Mouse (Mus musculus) gastrocnemius, postnatal 4 days (tissue): Measurements from ENCODE around the gene Zfp600. TPM values are rescaled to one million over a fixed set of nuclear protein-coding genes. Genes with fewer than 3 reads are reported as not detected.
"Not testable (repeated sequence)": the region's sequence is repeated elsewhere in the genome, so short reads cannot be mapped to it uniquely, and the experiment has no call there.

Experiments
- DNase-seq, 2 experiments: peaks; one replicate each; pipeline ENCODE4 v3.0.0; 2021 to 2022; ENCODE audit warnings: low spot score in 2 of 2, mixed read lengths in 2 of 2
- long read RNA-seq, 2 experiments: library from polyadenylated mRNA; stranded (forward); transcript quantifications; one replicate each; pipeline ENCODE4 v2.0.0; 2021
- total RNA-seq, 2 experiments: library from RNA; stranded (reverse); gene quantifications; 2 replicates each; pipeline ENCODE4 v1.2.3; 2021

The Zfp600 gene
- not detected for total RNA-seq
- long read RNA-seq, experiment 1 = 0 reads
- long read RNA-seq, experiment 2 = 0 reads

DNA sequence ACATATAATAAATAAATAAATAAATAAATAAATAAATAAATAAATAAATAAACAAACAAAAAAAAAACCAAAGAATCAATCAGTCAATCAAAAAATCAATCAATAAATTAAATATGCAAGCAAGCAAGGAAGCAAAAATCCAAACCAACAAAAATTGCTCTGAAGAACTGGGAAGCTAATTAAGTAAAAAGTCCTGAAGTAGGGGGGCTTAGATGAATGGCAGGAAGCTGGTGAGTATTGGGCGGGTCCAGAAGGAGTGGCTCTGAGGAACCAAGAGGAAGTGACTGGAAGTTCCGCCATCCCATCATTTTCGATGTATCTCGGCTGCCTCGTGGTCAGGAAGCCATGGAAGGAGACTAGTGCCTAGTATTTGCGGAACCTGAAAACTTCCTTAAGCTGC lies at the start of gene Zfp600:
Gene Zfp600, plus strand, starts transcription at position 301 of the 400 bp plus-strand sequence.
- DNase-seq = not testable (repeated sequence)

DNA sequence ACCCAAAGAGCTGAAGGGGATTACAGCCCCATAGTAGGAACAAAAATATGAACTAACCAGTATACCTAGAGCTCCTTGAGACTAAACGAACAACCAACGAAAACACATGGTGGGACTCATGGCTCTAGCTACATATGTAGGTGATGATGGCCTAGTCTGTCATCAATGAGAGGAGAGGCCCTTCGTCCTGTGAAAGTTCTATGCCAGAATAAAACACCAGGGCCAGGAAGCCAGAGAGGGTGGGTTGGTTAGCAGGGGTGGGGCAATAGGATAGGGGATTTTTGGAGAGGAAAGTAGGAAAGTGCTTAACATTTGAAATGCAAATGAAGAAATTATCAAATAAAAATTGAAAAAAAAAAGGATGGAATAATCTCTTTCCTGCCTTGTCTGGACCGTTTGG lies 6.3 kb downstream of the Zfp600 start:
- not testable (repeated sequence) for DNase-seq

DNA sequence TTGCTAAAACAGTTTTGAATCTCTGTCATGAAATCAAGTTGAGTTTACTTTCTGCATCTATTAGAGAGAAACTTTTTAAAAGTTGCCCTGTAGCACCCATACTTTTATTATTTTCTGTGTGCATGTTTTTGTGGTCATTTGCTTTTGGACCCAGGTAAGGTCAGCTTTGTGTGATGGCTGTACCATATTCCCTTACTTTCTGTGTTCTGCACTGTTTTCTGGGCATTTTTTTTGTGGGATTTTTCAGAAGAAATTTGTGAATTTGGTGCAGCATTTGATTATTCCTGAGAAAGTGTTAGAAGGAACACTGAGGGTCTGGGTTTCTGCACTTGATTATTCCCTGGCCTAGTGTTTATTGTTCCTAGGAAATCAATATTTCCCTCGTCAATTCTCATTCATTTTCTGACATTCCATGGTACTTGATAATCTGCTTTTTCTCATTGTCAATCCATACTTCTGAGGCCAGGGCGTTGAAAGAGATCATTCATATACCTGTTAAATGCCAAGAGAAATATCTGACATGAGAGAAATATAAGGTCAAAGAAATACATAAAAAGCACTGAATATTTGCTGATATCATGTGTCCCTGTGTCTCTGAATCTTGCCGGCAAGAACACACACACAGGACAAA lies 10.7 kb downstream of the Zfp600 start:
- not testable (repeated sequence) for DNase-seq

DNA sequence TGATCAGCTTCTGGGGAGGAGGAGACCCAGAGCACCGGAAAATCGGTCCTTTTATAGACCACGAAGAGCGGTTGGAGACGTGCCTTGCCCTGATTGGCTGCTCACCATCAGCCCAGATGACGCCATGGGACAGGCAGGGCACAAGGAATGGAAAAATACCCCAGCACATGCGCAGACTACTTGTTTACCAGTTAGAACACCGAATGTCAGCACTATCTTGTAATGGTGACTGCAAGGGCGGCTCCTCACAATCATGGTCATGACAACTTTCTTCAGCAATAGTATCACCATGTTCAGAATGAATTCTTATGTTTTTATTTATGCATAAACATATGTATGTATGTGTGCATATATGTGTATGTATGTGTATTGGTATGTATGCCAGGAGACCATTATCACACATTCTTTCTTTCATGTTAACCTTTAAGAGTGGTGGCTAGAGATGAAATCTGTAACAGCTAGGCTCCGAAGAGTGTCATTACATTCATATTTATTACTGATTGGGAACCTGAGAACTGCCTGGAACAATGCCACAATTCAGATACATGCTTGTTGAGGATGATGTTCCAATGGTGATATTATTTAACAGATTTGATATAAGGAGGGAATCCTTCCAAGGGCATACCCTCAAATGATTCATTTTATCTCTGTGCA lies 11.4 kb downstream of the Zfp600 start:
- peak; percentile 19 to 23 for DNase-seq

DNA sequence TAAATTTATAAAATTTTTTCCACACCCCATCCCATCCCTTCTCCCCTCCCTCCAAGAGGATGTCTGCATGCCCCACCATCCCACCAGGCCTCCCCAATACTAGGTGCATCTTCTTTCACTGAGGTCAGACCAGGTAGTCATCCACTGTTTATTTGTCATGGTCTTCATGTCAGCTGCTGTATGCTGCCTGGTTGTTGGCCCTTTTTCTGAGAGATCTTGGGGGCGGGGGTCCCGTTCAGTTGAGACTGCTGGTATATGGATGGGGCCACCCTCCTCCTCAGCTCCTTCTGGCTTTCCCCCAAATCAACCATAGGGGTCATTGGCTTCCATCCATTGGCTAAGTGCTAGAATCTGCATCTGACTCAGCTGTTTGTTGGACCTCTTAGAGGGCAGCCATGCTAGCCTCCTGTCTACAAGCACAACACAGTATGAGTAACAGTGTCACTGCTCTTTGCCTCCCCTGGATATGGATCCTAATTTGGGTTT lies 12.1 kb downstream of the Zfp600 start:
- not testable (repeated sequence) for DNase-seq

DNA sequence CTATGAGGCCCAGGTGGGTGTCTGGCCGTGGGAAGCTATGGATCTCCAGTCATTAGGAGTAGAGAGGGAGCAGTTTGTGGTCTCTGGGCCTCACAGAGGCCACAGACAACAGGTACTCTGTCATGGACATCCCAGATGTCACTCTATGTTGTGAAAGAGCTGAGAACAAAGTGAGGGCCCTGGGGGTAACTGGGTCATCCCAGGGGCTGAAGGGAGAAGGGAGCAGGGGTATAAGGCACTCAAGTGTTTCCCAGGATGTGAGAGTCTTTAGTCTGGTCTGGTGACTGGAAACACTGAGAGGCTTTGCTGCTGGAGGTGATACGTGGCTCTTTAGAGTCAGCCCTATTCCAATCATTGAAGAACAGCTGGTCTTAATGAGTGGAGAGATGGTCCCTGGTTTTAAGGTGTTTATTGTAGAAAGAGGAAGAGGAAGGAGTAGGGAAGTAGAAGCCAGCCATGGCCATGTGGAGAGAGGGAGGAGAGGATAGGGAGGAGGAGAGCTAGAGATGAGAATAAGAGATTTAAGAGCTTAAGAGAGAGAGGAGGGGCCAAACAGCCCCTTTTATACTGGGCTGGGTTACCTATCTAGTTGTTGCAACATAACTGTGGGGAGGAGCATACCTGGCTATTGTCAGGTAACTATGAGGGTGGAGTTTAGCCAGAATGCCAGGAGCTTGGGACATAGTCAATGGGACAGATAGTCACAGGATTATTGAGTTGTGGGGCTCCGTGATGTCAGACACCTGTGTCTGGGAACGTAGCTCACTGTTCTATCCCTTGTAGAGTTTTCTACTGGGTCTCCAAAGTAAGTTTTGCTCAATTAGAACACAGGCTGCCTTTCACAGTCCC lies 17.0 kb downstream of the Zfp600 start:
- DNase-seq = peak; percentile 31 to 32

DNA sequence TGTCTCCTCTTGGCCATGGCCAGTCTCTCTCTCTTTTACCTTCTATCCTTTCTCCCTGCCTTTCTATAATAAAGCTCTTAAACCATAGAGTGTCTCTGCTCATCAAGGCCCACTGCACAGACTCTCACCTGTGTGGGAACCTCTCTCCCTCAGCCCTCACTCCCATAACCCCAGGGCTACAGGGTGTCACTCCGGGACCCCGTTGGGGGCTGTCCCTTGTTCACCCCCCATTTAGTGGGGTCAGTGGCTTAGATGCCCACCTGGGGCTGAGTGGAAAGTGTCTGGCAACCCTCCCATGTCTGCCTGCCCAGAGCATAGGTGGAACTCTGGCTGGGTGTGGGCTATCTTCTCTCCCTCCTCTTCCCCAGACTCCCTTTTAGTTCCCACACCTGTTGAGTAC lies 47.7 kb downstream of the Zfp600 start:
- DNase-seq = not testable (repeated sequence)

DNA sequence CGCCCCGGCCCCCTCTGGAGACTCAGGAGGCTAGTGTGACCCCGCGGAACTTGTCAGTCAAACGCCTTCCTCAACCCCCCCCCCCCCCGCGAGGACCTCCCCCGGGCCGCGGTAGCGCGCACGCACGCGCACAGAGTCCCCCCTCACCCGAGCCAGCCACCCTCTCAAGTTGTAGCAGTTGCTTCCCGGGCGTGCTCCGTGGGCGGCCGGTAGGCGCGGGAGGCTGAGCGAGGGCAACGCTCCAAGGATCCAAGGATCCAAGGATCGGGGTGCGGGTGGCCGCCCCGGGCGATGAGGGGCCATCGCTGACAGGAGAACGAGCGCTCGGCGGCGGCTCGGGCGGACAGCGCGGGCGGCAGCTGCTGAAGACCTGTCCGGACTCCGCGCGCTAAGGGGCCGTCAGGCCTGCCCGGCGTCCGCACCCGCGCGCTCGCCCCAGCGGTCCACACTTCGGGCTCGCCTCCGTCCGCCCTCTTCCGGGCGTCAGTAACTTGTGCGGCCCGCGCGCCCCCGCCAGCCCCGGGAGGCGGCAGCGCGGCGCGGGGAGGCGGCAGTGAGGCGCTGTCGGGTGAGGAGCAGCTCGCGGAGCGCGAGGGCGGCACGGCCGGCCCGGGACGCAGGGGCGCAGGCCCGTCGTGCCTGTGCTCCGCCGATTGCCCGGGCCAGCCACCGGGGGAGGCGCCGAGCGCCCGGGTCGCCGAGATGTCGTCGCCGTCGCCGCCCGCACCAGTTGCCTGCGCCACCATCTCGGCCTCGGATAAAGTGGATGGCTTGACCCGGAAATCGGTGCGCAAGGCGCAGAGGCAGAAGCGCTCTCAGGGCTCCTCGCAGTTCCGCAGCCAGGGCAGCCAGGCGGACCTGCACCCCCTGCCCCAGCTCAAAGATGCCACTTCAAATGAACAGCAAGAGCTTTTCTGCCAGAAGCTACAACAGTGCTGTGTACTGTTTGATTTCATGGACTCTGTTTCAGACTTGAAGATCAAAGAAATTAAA lies 82.9 kb downstream of the Zfp600 start:
- DNase-seq = not testable (repeated sequence)

DNA sequence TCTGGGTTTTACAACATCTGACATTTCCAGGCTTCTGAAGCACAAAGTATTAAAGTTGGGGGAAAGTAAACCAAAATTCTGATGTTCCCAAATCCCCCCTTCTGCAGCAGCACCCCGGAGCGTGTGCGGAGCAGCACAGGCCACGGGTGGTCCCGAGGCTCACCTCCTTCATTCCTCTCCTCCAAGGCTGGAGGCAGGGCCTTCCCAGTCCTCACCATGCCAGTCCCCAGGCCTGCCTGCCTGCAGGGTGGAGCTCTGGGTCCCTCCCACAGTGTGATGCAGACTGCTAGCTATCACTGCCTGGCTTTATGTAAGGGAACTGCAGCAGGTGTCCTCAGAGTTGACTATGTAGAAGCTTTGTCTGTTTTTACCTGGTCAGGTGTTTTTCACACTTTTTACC lies 85.5 kb downstream of the Zfp600 start:
- DNase-seq = peak; percentile 6 to 15

Other genes with a start within 250 kb of the Zfp600 start
- not detected for gene Zfp987, start 59.5 kb upstream of the Zfp600 start, total RNA-seq